Mouse (Mus musculus) embryonic fibroblast, embryonic 13.5 days (primary cell): Measurements from ENCODE around the gene Furin.

Experiments used
- CTCF ChIP-seq: IDR thresholded peaks from 2 replicates; pipeline ENCODE4 v1.5.1; 2011; ENCODE audit warnings: mild to moderate bottlenecking, control low read depth, low read length, moderate library complexity, borderline replicate concordance; ENCODE audit not compliant: insufficient read depth
- POLR2A ChIP-seq: IDR thresholded peaks from 2 replicates; pipeline ENCODE4 v1.6.1; 2011; ENCODE audit warnings: low read depth, mild to moderate bottlenecking, control low read depth, low read length, moderate library complexity

DNA sequence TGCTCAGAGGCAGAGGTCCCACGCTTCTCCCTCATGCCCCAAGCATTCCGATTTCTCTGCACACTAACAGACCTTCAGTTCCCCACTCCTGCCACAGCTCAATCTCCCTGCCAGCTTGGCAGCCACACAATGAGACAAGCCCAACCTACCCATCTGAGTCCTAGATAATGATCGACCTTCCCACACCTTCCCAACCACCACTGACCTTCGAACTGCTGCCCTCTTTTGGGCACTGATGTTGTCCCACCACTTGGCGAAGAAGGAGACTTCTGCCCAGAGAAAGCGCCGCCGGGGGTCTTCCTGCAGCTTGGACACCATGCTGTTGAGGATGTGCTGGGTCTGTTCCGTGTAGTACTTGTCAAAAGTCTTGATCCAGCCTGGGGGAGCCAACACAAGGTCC lies 37.2 kb downstream of the Furin start:
- TF ChIP-seq CTCF (no peak), POLR2A (no peak)
